Mouse (Mus musculus): Measurements from ENCODE around the gene Trio.

The Trio gene

GRCm38 (mm10) chr15:27803568-27804345 is 221.9 kb downstream of the Trio start:
- CTCF ChIA-PET = no interaction called here

GRCm38 (mm10) chr15:27802243-27802642 is 223.4 kb downstream of the Trio start:
- CTCF ChIA-PET = interaction anchor here (1.7 kb wide), 1 partner anchor 28 kb away, joined by 5 read pairs; no protein-coding TSS in a partner anchor

- CTCF ChIA-PET = interaction anchor here (1.7 kb wide), 1 partner anchor 27 kb away, joined by 5 read pairs; no protein-coding TSS in a partner anchor
Measured at GRCm38 (mm10) chr15:27801177-27801576, 224.5 kb downstream of the Trio start.

- CTCF ChIA-PET = interaction anchor here (0.5 kb wide), 1 partner anchor 46 kb away, joined by 12 read pairs; no protein-coding TSS in a partner anchor
Measured at GRCm38 (mm10) chr15:27797480-27798155, 228.0 kb downstream of the Trio start.

GRCm38 (mm10) chr15:27796868-27797222 is 228.8 kb downstream of the Trio start:
- CTCF ChIA-PET = interaction anchor here (0.5 to 0.6 kb wide), 2 partner anchors 42 to 45 kb away, joined by 6 to 12 read pairs; no protein-coding TSS in a partner anchor

GRCm38 (mm10) chr15:27795942-27796867 is 229.4 kb downstream of the Trio start:
- CTCF ChIA-PET = interaction anchor here (0.6 kb wide), 1 partner anchor 41 kb away, joined by 6 read pairs; no protein-coding TSS in a partner anchor

GRCm38 (mm10) chr15:27793284-27793683 is 232.4 kb downstream of the Trio start:
- CTCF ChIA-PET = no interaction called here

- CTCF ChIA-PET = no interaction called here
Measured at GRCm38 (mm10) chr15:27792473-27792872, 233.2 kb downstream of the Trio start.

GRCm38 (mm10) chr15:27791141-27791540 is 234.5 kb downstream of the Trio start:
- CTCF ChIA-PET = interaction anchor here (0.5 kb wide), 1 partner anchor 138 kb away, joined by 3 read pairs; no protein-coding TSS in a partner anchor

GRCm38 (mm10) chr15:27790699-27791098 is 234.9 kb downstream of the Trio start:
- CTCF ChIA-PET = no interaction called here

- CTCF ChIA-PET = interaction anchor here (0.7 kb wide), 1 partner anchor 219 kb away, joined by 4 read pairs; no protein-coding TSS in a partner anchor
Measured at GRCm38 (mm10) chr15:27789325-27789724, 236.3 kb downstream of the Trio start.

- CTCF ChIA-PET = interaction anchor here (0.6 kb wide), 1 partner anchor 1977 kb away, joined by 3 read pairs; no protein-coding TSS in a partner anchor
Measured at GRCm38 (mm10) chr15:27788122-27788759, 237.4 kb downstream of the Trio start.

GRCm38 (mm10) chr15:27787151-27787550 is 238.5 kb downstream of the Trio start:
- CTCF ChIA-PET = interaction anchor here (0.6 to 1.3 kb wide), 3 partner anchors 24 to 38 kb away, joined by 3 to 6 read pairs (median 4); no protein-coding TSS in a partner anchor

- CTCF ChIA-PET = interaction anchor here (1.3 kb wide), 1 partner anchor 37 kb away, joined by 3 read pairs; no protein-coding TSS in a partner anchor
Measured at GRCm38 (mm10) chr15:27786418-27786817, 239.2 kb downstream of the Trio start.

GRCm38 (mm10) chr15:27785280-27786001 is 240.2 kb downstream of the Trio start:
- CTCF ChIA-PET = interaction anchor here (0.5 to 1.3 kb wide), 3 partner anchors 16 to 95 kb away, joined by 3 to 12 read pairs (median 3); no protein-coding TSS in a partner anchor

GRCm38 (mm10) chr15:27784126-27784563 is 241.5 kb downstream of the Trio start:
- CTCF ChIA-PET = interaction anchor here (0.9 kb wide), 1 partner anchor 34 kb away, joined by 4 read pairs; no protein-coding TSS in a partner anchor

- CTCF ChIA-PET = interaction anchor here (0.9 to 1.2 kb wide), 2 partner anchors 11 to 33 kb away, joined by 4 to 5 read pairs; no protein-coding TSS in a partner anchor
Measured at GRCm38 (mm10) chr15:27783541-27784125, 242.0 kb downstream of the Trio start.

- CTCF ChIA-PET = interaction anchor here (1.2 kb wide), 1 partner anchor 11 kb away, joined by 5 read pairs; no protein-coding TSS in a partner anchor
Measured at GRCm38 (mm10) chr15:27783092-27783491, 242.6 kb downstream of the Trio start.
